Mouse (Mus musculus): ENCODE data around the gene Ptgir.

- TF ChIP-seq CTCF (IDR thresholded peaks at IDR 0.05; ENCODE audit: control insufficient read depth, insufficient read depth, low read length) (no peak), POLR2A (IDR thresholded peaks at IDR 0.05; ENCODE audit: borderline replicate concordance, control insufficient read depth, low read depth, low read length) (no peak)
Observed at GRCm38 (mm10) chr7:16873392-16873791, 32.9 kb upstream of the Ptgir start.

Measured in bone marrow, adult 2 months (tissue).